Mouse (Mus musculus) liver, postnatal 0 days (tissue): Measurements from ENCODE around the gene Zfp599.

Experiments used
- CTCF ChIP-seq: sonication (generic); IDR thresholded peaks from 2 replicates; pipeline ENCODE4 v1.5.1; 2016; ENCODE audit warnings: antibody characterized with exemption, low read depth
- EP300 ChIP-seq: IDR thresholded peaks from 2 replicates; pipeline ENCODE4 v1.6.1; 2016; ENCODE audit warnings: antibody characterized with exemption, low read depth, mild to moderate bottlenecking

GRCm38 (mm10) chr9:22259184-22260091 is at the start of gene Zfp599:
- TF ChIP-seq CTCF: no peak
- TF ChIP-seq EP300: no peak
